Mouse (Mus musculus) lung, postnatal 36 days (tissue): ENCODE measurements around the gene Olfr518.

Source experiments
- DNase-seq: peaks from one replicate; pipeline ENCODE4 v3.0.0; 2022; ENCODE audit warnings: mixed read lengths

Olfr518 gene

DNA sequence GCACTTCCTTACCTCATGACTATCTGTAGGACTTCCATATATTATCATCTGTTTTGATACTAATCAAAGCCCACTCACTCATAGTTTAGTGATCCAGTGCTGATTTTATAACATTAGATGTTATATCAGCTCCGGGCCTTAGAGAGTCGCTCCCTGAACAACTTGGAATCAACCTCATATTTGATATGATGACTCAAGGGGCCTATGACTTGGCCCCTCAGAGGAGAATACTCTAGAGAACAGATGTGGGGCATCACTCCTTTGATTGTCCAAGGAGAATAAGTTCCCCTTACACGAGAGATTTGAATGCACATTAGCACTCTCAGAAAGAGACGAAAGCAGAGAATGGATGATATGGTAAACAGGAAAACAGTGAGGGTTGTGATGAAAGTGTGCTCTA, at the start of gene Olfr518:
TSS of gene Olfr518 (minus strand) at position 101 of the 400 bp plus-strand sequence.
- no peak for DNase-seq

DNA sequence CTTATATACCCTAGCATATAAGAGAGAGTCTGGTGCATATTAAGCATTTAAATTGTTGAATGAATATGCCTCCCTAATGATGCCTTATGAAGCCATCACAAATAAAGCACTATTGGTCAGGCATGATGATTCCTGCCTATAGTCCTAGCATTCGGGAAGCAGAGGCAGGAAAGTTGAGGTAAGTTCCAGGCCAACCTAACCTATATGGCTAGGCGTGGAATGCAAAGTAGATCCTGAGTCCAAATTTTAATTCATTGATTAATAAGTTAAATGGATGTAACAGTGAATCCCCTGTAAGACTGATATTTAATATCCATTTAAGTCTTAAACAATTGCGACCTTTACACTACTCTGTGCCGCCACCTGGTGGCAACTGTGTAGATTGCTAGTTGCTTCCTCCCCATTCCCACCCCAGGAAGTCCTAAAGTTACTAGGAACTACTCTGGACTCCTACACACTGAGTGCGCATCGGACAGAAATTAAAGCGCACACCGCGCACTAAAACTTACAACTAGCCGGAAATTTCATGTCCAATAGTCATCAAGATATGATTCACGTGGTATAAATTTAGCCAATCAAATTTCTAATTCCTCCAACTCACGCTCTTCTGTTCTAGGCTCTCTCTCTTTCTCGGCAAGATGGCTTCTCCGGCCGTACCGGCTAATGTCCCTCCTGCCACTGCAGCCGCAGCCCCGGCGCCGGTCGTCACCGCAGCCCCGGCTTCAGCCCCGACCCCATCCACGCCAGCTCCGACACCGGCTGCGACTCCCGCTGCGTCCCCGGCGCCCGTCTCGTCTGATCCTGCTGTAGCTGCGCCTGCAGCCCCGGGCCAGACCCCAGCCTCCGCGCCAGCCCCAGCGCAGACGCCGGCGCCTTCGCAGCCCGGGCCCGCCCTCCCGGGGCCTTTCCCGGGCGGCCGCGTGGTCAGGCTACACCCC, 49.3 kb upstream of the Olfr518 start, which contains the start of gene Eif3f:
TSS of gene Eif3f (plus strand) at position 624 of the 938 bp plus-strand sequence.
- peak; percentile 97 for DNase-seq

DNA sequence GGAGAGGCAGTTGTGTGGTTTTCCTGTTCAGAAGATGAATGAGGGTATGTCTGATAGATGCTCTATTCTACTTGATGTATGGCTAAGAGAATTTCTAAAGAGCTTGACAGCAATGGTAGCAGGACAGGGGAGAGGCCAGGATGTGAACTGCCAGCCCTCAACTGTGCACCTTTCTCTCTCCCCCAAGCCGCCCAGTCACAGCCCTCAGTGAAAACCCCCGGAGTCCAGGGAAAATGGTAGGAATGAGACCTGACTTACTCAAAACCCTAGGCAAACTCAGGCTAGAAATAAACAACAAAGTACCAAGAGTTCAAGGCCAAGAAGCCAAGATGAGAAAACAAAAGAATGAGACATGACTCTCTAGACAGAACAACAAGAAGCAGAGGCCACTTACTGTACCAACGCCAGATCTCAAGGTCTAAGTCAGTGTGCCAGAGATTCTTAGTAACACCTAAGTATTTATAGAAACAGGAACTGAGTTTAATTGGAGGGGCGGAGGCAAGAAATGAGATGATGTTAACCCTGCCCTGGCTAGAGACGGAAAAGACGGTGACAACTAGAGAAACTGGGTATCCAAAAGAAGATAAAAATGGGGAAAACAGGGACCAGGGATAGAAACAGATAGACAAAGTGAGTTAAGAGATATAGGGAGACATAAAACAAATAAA, 45.1 kb upstream of the Olfr518 start, which contains the start of gene Nlrp10:
TSS of gene Nlrp10 (minus strand) at position 453 of the 668 bp plus-strand sequence.
- peak; percentile 25 for DNase-seq

DNA sequence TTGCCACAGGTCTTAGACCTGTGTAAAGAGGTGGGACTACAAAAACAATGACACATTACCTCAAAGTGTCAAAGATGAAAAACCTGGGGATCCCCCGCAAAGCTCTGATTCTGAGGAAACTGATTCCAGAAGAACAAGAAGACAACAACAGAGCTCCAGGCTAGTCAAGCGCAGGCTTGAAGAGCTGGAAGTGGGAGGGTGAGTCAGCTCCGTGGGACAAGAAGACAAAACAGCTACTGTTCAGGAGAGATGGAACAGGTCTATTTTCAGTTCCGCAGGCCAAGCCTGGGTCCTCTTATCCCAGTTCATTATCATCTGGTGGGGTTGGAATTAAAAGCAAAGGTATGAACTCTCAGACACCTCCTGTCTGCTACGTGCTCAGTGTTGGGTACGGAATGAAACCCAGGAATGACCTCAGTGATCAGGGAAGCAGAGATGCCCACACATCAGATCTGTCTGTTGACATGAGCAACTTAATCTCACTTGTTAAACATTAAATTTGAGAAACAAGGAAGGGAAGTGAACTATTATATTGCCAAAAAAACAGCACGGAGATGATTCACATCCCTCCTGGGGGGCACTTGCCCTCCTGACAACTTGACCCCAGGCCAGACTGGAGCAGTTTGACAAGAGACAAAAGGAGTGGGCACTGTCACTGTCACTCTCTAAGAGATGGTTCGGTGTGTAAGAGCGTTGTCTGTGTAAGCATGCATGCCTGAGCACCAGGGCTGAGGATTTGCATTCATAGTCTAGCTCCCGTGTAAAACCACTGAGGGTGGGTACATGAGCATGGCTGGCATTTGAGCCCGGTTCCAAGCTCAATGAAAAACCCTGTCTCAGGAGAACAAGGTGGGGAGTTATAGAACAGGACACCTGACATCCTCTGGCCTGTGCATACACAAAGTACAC, 43.7 kb upstream of the Olfr518 start:
- no peak for DNase-seq

DNA sequence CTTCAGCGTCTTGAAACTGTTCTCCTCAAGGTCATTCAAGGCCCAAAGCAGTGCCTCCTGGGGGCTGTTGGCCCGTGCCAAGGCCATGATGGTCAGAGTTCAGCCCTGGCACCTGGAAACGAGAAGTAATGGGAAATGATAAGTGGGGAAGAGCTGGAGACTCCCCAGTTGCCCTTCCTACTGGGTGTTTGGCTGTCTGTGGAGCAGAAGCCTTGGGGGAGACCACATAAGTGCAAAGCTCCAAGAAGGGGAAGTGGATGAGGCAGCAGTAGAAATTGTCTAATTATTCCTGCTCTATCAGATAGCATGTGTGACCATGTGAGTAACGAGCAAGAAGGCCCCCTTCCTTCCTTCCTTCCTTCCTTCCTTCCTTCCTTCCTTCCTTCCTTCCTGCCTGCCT, 42.2 kb upstream of the Olfr518 start:
- DNase-seq = no peak

DNA sequence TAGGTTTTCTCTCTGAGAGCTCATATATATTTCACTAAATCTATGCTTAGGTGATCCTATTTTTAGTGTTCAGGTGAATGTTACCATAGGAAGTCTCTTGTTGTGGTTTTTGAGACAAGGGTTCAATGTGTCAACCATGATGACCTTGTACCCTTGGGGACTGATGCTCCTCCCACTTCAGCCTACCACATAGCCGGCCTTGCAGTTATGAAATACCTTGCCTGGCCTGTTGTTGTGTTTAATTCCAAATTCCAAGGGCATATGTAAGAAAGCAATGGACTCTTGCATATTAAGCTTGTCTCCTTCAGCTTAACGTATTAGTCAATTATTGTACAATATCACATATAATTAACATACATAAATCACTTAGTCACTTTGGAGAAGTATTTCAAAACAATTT, 19.2 kb upstream of the Olfr518 start:
- no peak for DNase-seq

DNA sequence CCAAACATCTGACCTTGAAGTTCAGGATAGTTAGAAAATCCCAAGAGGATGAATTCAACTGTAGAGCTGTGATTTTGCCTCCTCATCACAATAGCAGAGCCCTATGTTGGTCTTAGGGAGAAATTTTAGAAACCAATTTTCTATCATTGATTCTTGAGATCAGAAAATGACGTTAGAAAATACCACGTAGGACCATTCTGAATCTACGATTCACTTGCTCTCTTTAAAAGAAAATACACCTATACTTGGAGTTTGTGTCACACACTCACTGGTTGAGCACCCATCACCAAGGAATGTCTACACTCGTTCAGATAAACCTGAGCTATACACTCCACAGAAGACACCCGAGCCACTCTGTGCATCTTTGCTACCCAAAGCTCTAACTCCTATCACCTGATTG, 9.5 kb upstream of the Olfr518 start, which contains the start of gene Olfr519:
TSS of gene Olfr519 (minus strand) at position 101 of the 400 bp plus-strand sequence.
- DNase-seq = no peak

DNA sequence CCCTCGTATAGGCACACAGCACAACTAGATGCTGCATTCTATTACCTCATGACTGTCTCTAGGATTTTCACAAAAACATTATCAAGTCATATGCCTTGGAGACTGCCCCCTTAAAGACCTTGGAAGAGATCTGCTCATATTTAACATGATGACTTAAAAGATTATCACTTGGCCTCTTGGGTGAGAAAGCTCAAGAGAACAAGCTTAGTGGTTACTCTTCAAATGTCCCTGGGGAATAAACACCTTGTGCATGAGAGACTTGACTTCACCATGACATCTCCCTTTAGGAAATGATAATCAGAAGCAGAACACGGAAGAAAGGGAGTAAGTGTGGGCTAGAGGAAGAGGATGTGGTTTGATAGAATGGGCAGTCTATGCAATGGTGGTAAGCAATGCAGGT, 12.5 kb downstream of the Olfr518 start, which contains the start of gene Olfr517:
TSS of gene Olfr517 (minus strand) at position 101 of the 400 bp plus-strand sequence.
- DNase-seq = no peak

DNA sequence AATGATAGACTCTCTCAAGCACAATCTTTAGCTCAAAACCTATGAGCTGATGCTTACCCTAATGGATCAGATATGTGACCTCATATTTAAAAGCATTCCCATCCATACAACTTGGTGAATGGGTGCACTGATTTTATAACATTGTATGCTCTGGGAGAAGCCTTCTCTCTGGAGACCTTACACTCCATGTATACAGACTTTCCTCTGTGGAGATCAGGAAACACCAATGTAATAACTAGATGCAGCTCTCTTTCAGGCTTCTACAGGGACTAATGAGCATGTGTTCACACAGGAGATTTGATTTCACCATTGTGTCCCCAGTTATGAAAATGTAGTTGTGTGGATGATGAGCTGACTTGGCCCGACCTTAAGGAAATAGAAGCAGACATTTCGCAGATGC, 34.4 kb downstream of the Olfr518 start, which contains the start of gene Olfr516:
TSS of gene Olfr516 (minus strand) at position 101 of the 400 bp plus-strand sequence.
- no peak for DNase-seq
